Mouse (Mus musculus) midbrain, embryonic 14.5 days (tissue): Measurements from ENCODE around the gene Umps. TPM values are rescaled to one million over a fixed set of nuclear protein-coding genes. Genes with fewer than 3 reads are reported as not detected.

ENCODE experiments used
- ATAC-seq: fragments of 200-750 bp; cut with Nextera tagmentation; 2 replicates; pipeline ENCODE4 v1.8.0; 2017; ENCODE audit warnings: moderate number of reproducible peaks, moderate library complexity; ENCODE audit not compliant: low FRiP score, low TSS enrichment
- DNase-seq: peaks from one replicate; pipeline ENCODE4 v3.0.0-alpha.2; 2015
- H3K27ac ChIP-seq: fragments of 300-500 bp; sonication (generic); replicated peaks from 2 replicates; pipeline ENCODE4 v1.5.1; 2014; ENCODE audit warnings: mild to moderate bottlenecking, low read depth, low read length, moderate library complexity
- H3K27me3 ChIP-seq: fragments of 300-500 bp; sonication (generic); 2 replicates; pipeline ENCODE4 v1.6.1; 2014; ENCODE audit warnings: low read length, control low read depth, mixed read lengths; ENCODE audit not compliant: control insufficient read depth, insufficient read depth
- H3K36me3 ChIP-seq: fragments of 300-500 bp; sonication (generic); 2 replicates; pipeline ENCODE4 v1.6.1; 2014; ENCODE audit warnings: low read length, control low read depth; ENCODE audit not compliant: control insufficient read depth, insufficient read depth
- H3K4me1 ChIP-seq: fragments of 300-500 bp; sonication (generic); 2 replicates; pipeline ENCODE4 v1.6.1; 2014; ENCODE audit warnings: mild to moderate bottlenecking, antibody characterized with exemption, low read length, control low read depth; ENCODE audit not compliant: control insufficient read depth, insufficient read depth
- H3K4me2 ChIP-seq: fragments of 300-500 bp; sonication (generic); 2 replicates; pipeline ENCODE4 v1.6.1; 2014; ENCODE audit warnings: mild to moderate bottlenecking, low read length, moderate library complexity
- H3K4me3 ChIP-seq: fragments of 300-500 bp; sonication (generic); replicated peaks from 2 replicates; pipeline ENCODE4 v1.5.1; 2014; ENCODE audit warnings: low read depth, low read length
- H3K9ac ChIP-seq: fragments of 300-500 bp; sonication (generic); replicated peaks from 2 replicates; pipeline ENCODE4 v1.6.1; 2014; ENCODE audit warnings: mild to moderate bottlenecking, low read length, moderate library complexity
- H3K9me3 ChIP-seq: fragments of 300-500 bp; sonication (generic); 2 replicates; pipeline ENCODE4 v1.6.1; 2016; ENCODE audit warnings: low read length, control low read depth, mixed read lengths; ENCODE audit not compliant: control insufficient read depth
- WGBS: fragments of 180-500 bp; shearing (Covaris S2); extraction: QIAGEN DNeasy Blood & Tissue Kit; methylation state at CpG from one replicate; pipeline ENCODE4 v1.1.7; 2014; 5-methylcytosine and 5-hydroxymethylcytosine counted together
- polyA plus RNA-seq: library from polyadenylated mRNA; unstranded; fragments of >200 nt; fragmentation: Nextera tagmentation; extraction: Ambion mirVana; gene quantifications from 2 replicates; pipeline ENCODE4 v1.2.1, GENCODE M21; 2014

Umps gene
- polyA plus RNA-seq, 1 experiment from 2014 or later: 28.4 TPM

DNA sequence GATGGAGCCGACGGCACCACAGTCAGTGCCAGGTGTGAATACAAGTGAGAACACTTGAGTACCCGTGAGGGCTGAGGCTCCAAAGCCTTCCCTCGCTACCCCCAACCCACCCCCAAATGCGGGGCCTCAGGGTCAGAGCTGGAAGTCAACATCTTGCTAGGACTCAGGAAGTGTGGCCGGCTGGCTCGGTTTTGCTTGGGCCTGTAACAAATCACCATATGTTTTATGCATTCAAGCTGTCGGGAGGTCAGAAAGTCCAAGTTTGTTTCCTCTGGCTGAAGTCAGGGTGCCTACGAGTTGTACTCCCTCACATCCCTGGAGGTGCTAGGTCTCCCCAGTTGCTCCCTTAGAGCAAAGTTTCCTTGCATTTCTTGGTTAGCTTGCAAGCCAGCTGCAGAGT, 27.2 kb downstream of the Umps start:
- no peak for DNase-seq
- H3K4me1 ChIP-seq: 0 out of 2 replicates have a peak, but pooled peaks cover 13% of the 10 kb centered on the region
- H3K9me3 ChIP-seq: no peaks in the 10 kb centered on the region
- H3K9ac ChIP-seq: no peak overlapping the region
- no peaks in the 10 kb centered on the region for H3K36me3 ChIP-seq
- H3K27me3 ChIP-seq: no peaks in the 10 kb centered on the region
- H3K4me3 ChIP-seq: no peak overlapping the region
- H3K27ac ChIP-seq: no peak overlapping the region
- no peak overlapping the region for H3K4me2 ChIP-seq
- no peak for ATAC-seq
- WGBS: 83% methylated on average over 9 of the region's 9 CpGs

DNA sequence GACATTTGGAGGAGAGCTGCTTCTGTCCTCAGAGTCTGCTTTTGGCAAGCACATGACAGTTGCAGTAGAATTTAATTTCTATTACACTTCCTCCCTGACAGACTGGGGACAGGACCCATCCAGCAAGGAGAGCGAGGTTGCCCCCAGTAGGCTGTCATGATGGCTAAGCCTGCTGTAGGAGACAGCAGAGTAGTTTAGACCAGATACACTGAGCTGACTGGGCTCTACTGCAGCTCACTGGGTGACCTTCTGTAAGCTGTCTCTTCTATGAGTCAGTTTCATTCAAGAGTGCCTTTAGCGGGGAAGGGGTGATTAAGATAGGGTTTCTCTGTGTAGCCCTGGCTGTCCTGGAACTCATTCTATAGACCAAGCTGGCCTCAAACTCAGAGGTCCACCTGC, 27.7 kb downstream of the Umps start:
- ATAC-seq (no peak), DNase-seq (no peak)
- Histone ChIP-seq H3K4me3 (no peak overlapping the region), H3K27ac (no peak overlapping the region), H3K36me3 (no peaks in the 10 kb centered on the region), H3K4me2 (no peak overlapping the region), H3K9me3 (no peaks in the 10 kb centered on the region), H3K27me3 (no peaks in the 10 kb centered on the region), H3K9ac (no peak overlapping the region), H3K4me1 (peaks cover 17% of the 10 kb centered on the region; the same call in 1 of the 2 replicates)
- WGBS: 83% methylated on average over 2 of the region's 2 CpGs

DNA sequence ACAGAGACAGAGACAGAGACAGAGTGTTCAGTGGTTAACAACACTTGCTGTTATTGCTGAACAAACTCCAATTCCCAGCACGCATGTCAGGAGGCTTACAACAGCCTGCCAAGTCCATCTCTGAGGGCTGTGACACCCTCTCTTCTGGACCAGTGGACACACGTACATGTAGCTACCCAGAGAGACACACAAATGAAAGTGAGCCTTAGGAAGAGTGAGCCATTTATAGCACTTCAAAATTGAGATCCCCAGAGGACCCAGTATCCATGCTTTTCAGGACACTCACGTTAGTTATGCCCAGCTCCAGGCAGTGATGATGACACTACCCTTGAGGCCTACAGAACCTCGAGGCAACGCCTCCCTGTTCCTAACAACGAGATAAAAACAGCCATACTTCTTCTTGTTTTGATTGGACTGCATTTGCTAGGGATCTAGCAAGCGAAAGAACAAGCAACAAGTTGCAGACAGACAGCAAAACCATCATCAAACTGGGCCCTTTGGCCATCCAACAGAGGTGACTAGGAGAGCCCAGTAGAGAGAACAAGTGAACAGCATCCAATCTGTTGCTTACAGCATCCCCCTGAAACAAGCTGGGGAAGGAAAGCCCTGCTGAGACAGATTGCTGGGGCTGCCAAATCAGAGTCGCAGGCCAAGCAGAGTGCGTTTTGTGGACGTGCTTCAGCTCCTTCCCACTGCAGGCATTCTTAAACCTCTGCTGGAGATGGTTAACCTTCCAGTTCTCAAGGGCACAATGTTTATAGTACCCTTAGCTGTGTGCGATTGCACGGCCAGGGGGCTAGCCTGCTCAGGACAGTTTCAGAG, 28.3 kb downstream of the Umps start:
- H3K36me3 ChIP-seq: no peaks in the 10 kb centered on the region
- no peaks in the 10 kb centered on the region for H3K9me3 ChIP-seq
- H3K27ac ChIP-seq: no peak overlapping the region
- ATAC-seq: no peak
- DNase-seq: no peak
- WGBS: 74% methylated on average over 12 of the region's 12 CpGs
- H3K4me1 ChIP-seq: peaks cover 17% of the 10 kb centered on the region; the same call in 1 of the 2 replicates
- H3K4me3 ChIP-seq: no peak overlapping the region
- no peak overlapping the region for H3K9ac ChIP-seq
- no peak overlapping the region for H3K4me2 ChIP-seq
- H3K27me3 ChIP-seq: no peaks in the 10 kb centered on the region

- Histone ChIP-seq H3K9me3 (no peaks in the 10 kb centered on the region), H3K27ac (no peak overlapping the region), H3K9ac (no peak overlapping the region), H3K36me3 (no peaks in the 10 kb centered on the region), H3K27me3 (no peaks in the 10 kb centered on the region), H3K4me1 (peaks cover 17% of the 10 kb centered on the region; the same call in 1 of the 2 replicates), H3K4me3 (no peak overlapping the region), H3K4me2 (no peak overlapping the region)
- ATAC-seq: no peak
- DNase-seq: no peak
- WGBS: 83% methylated on average over 8 of the region's 8 CpGs
These were observed 29.3 kb downstream of the Umps start for GRCm38 (mm10) chr16:33937567-33937966.

GRCm38 (mm10) chr16:33936885-33937284, 30.0 kb downstream of the Umps start:
- H3K27ac ChIP-seq: no peak overlapping the region
- no peak for ATAC-seq
- H3K4me1 ChIP-seq: peaks cover 16% of the 10 kb centered on the region; the same call in 1 of the 2 replicates
- 90% methylated on average over 4 of the region's 4 CpGs for WGBS
- H3K9ac ChIP-seq: no peak overlapping the region
- H3K4me2 ChIP-seq: no peak overlapping the region
- no peaks in the 10 kb centered on the region for H3K9me3 ChIP-seq
- no peak for DNase-seq
- H3K27me3 ChIP-seq: no peaks in the 10 kb centered on the region
- H3K36me3 ChIP-seq: no peaks in the 10 kb centered on the region
- no peak overlapping the region for H3K4me3 ChIP-seq

GRCm38 (mm10) chr16:33935407-33935785, 31.4 kb downstream of the Umps start:
- Histone ChIP-seq H3K9ac (no peak overlapping the region), H3K9me3 (no peaks in the 10 kb centered on the region), H3K27me3 (no peaks in the 10 kb centered on the region), H3K36me3 (no peaks in the 10 kb centered on the region), H3K4me1 (peaks cover 6% of the 10 kb centered on the region; the same call in 1 of the 2 replicates), H3K4me2 (no peak overlapping the region), H3K4me3 (no peak overlapping the region), H3K27ac (no peak overlapping the region)
- ATAC-seq (no peak), DNase-seq (no peak)
- WGBS: 92% methylated on average over 6 of the region's 6 CpGs

DNA sequence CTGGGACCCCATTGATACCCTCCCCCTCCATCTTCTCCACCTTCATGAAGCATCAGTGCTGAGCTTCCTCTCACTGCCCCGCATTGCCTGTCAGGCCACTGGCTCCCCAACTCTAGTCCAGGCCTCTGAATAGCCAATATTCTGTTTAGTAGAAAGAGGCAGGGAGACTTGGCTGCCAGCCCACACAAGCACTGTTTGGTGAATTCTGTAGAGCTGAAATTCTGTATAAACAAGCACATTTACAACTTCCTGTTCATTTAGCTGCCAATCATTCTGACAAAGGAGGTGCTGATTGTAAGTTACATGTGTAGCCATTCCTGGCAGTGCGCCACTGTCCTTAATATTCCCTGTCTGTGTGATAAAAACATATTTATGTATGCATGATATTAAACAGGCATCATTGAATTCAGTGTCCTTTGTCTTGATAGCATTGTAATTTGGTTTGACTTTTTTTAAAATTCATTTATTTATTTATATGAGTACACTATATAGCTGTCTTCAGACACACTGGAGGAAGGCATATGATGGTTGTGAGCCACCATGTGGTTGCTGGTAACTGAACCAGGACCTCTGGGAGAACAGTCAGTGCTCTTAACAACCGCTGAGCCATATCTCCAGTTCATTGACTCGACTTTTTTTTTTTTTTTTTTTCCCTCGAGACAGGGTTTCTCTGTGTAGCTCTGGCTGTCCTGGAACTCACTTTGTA, 32.0 kb downstream of the Umps start:
- Histone ChIP-seq H3K36me3 (no peaks in the 10 kb centered on the region), H3K9ac (no peak overlapping the region), H3K9me3 (no peaks in the 10 kb centered on the region), H3K27me3 (no peaks in the 10 kb centered on the region), H3K27ac (peak overlapping the region; percentile 60; the same call in 1 of the 2 replicates), H3K4me1 (peaks cover 6% of the 10 kb centered on the region; the same call in 1 of the 2 replicates), H3K4me3 (no peak overlapping the region), H3K4me2 (no peak overlapping the region)
- ATAC-seq: no peak
- peak; percentile 73 for DNase-seq
- 49% methylated on average over 5 of the region's 5 CpGs for WGBS

DNA sequence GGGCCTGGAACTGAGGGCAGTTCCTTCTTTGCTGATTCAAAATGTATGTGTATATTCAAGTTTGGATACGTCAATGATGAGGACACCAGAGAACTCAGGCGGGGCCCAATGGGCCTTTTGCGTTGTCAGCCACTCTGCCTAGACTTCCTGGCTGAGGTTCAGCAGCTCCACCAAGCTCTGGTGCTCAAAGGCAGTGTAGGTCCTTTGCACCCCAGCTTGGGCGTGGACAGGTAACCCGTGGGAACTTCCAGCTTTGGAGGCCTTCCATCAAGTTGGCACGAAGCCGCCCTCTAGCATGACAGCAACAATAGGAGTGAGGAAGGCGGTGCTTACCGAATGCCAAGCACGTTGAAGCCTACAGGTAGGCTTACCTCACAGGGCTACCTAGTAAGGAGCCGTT, 33.4 kb downstream of the Umps start:
- DNase-seq (no peak), ATAC-seq (no peak)
- no peak overlapping the region for H3K4me3 ChIP-seq
- H3K27me3 ChIP-seq: no peaks in the 10 kb centered on the region
- H3K4me2 ChIP-seq: no peak overlapping the region
- no peak overlapping the region for H3K27ac ChIP-seq
- no peaks in the 10 kb centered on the region for H3K36me3 ChIP-seq
- H3K4me1 ChIP-seq: peaks cover 6% of the 10 kb centered on the region; the same call in 1 of the 2 replicates
- WGBS: 94% methylated on average over 11 of the region's 11 CpGs
- H3K9me3 ChIP-seq: no peaks in the 10 kb centered on the region
- no peak overlapping the region for H3K9ac ChIP-seq
